Mouse (Mus musculus): Measurements from ENCODE around the gene Tmprss15. TPM values are rescaled to one million over a fixed set of nuclear protein-coding genes. Genes with fewer than 3 reads are reported as not detected.
A peak's percentile ranks its signal among the peaks of the same experiment; 100 is the strongest.

The Tmprss15 gene
- polyA plus RNA-seq, 1 experiment from 2014 or later, result not detected

GRCm38 (mm10) chr16:78934298-78934697, 156.6 kb downstream of the Tmprss15 start:
- Histone ChIP-seq H3K4me2 (replicated peaks; ENCODE audit: low read depth, low read length) (no peak overlapping the region), H3K4me3 (ENCODE audit: low read length) (no peak overlapping the region), H3K27ac (ENCODE audit: low read depth, low read length) (no peak overlapping the region), H3K27me3 (ENCODE audit: control insufficient read depth, insufficient read depth, low read length) (no peaks in the 10 kb centered on the region; the same call in 1 of the 2 replicates), H3K9me3 (ENCODE audit: control insufficient read depth, low read length) (no peaks in the 10 kb centered on the region), H3K4me1 (ENCODE audit: control insufficient read depth, insufficient read depth, low read length) (0 out of 2 replicates have a peak, but pooled peaks cover 5% of the 10 kb centered on the region), H3K36me3 (ENCODE audit: control insufficient read depth, insufficient read depth, low read length) (no peaks in the 10 kb centered on the region), H3K9ac (ENCODE audit: low read depth, low read length) (no peak overlapping the region)
- ATAC-seq (ENCODE audit: low FRiP score, low TSS enrichment), result no peak
- WGBS, result 92% methylated on average over 2 of the region's 2 CpGs

- H3K4me1 ChIP-seq (ENCODE audit: control insufficient read depth, insufficient read depth, low read length), result 0 out of 2 replicates have a peak, but pooled peaks cover 5% of the 10 kb centered on the region
- peak overlapping the region; percentile 39 for H3K4me3 ChIP-seq (ENCODE audit: low read length)
- peak overlapping the region; percentile 42 for H3K9ac ChIP-seq (ENCODE audit: low read depth, low read length)
- 11% methylated on average over 16 of the region's 16 CpGs for WGBS
- H3K9me3 ChIP-seq (ENCODE audit: control insufficient read depth, low read length), result no peaks in the 10 kb centered on the region
- H3K4me2 ChIP-seq (replicated peaks; ENCODE audit: low read depth, low read length), result peak overlapping the region; percentile 84
- H3K36me3 ChIP-seq (ENCODE audit: control insufficient read depth, insufficient read depth, low read length), result no peaks in the 10 kb centered on the region
- H3K27me3 ChIP-seq (ENCODE audit: control insufficient read depth, insufficient read depth, low read length), result no peaks in the 10 kb centered on the region; the same call in 1 of the 2 replicates
- peak; percentile 75 for ATAC-seq (ENCODE audit: low FRiP score, low TSS enrichment)
- H3K27ac ChIP-seq (ENCODE audit: low read depth, low read length), result no peak overlapping the region
Observed at GRCm38 (mm10) chr16:78931287-78932025, 159.4 kb downstream of the Tmprss15 start.

GRCm38 (mm10) chr16:78930382-78931286, 160.3 kb downstream of the Tmprss15 start, which contains the start of gene Chodl:
Gene Chodl (plus strand): TSS chr16:78930948.
- no peaks in the 10 kb centered on the region; the same call in 1 of the 2 replicates for H3K27me3 ChIP-seq (ENCODE audit: control insufficient read depth, insufficient read depth, low read length)
- 0 out of 2 replicates have a peak, but pooled peaks cover 5% of the 10 kb centered on the region for H3K4me1 ChIP-seq (ENCODE audit: control insufficient read depth, insufficient read depth, low read length)
- ATAC-seq (ENCODE audit: low FRiP score, low TSS enrichment), result peak; percentile 90
- no peaks in the 10 kb centered on the region for H3K9me3 ChIP-seq (ENCODE audit: control insufficient read depth, low read length)
- no peaks in the 10 kb centered on the region for H3K36me3 ChIP-seq (ENCODE audit: control insufficient read depth, insufficient read depth, low read length)
- 8% methylated on average over 19 of the region's 19 CpGs for WGBS
- H3K4me2 ChIP-seq (replicated peaks; ENCODE audit: low read depth, low read length), result peak within 1 kb of the TSS; percentile 84
- H3K4me3 ChIP-seq (ENCODE audit: low read length), result peak within 1 kb of the TSS; percentile 39
- H3K9ac ChIP-seq (ENCODE audit: low read depth, low read length), result peak within 1 kb of the TSS; percentile 42
- no peak within 1 kb of the TSS for H3K27ac ChIP-seq (ENCODE audit: low read depth, low read length)

GRCm38 (mm10) chr16:78922644-78923043, 168.3 kb downstream of the Tmprss15 start:
- Histone ChIP-seq H3K9ac (ENCODE audit: low read depth, low read length) (no peak overlapping the region), H3K36me3 (ENCODE audit: control insufficient read depth, insufficient read depth, low read length) (no peaks in the 10 kb centered on the region)

More at GRCm38 (mm10) chr16:78922644-78923043, 168.3 kb downstream of the Tmprss15 start:
- 67% methylated on average over 5 of the region's 5 CpGs for WGBS
- no peaks in the 10 kb centered on the region for H3K27me3 ChIP-seq (ENCODE audit: control insufficient read depth, insufficient read depth, low read length)
- H3K27ac ChIP-seq (ENCODE audit: low read depth, low read length), result no peak overlapping the region
- no peak overlapping the region for H3K4me2 ChIP-seq (replicated peaks; ENCODE audit: low read depth, low read length)
- no peaks in the 10 kb centered on the region for H3K4me1 ChIP-seq (ENCODE audit: control insufficient read depth, insufficient read depth, low read length)
- H3K9me3 ChIP-seq (ENCODE audit: control insufficient read depth, low read length), result no peaks in the 10 kb centered on the region
- no peak for ATAC-seq (ENCODE audit: low FRiP score, low TSS enrichment)
- H3K4me3 ChIP-seq (ENCODE audit: low read length), result no peak overlapping the region

Other genes starting within 250 kb of the Tmprss15 start
- 1.1 TPM in 2 replicates for gene Chodl, start 160.1 kb downstream of the Tmprss15 start, polyA plus RNA-seq (2014; fragmentation: Nextera tagmentation; extraction: Ambion mirVana)

Measured in kidney, embryonic 14.5 days (tissue).